Mouse (Mus musculus): Measurements from ENCODE around the gene Coro1a.

The Coro1a gene

DNA sequence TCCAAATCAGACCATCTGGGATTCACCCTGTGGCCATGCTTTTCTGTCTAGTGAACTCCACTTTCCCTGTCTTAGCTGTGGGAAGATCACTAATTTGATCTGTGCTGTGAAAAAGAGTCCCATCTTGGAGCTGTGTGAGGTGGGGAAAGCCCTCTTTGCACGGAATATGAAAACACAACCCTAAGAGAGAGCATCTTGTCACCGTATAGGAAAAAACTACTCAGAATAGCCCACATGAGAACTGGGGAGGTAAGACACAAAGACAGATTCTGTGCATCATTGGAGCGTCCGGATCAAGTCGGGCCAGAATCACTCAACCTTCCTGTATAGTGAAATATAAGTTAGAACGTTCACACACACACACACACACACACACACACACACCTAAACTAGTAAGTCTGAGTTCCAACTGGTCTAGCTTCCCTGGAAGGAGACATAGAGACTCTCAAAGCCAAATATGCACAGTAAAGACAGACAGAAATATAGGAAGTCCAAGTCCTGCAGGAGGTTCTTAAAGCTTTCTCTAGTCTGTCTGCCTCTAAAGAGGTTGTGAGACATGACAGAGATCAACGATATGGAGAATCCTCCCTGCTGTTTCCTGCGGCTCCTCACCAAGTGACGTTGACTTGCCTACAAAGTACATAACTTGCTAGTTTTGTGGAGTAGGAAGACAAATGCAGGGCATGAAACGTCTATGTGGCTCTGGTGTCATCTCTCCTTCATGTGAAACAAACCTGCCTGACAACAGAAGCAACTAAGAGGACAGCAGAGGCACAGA is 777 bp upstream of the Coro1a start:
- DNase-seq (ENCODE audit: low read depth, low spot score) = no peak

DNA sequence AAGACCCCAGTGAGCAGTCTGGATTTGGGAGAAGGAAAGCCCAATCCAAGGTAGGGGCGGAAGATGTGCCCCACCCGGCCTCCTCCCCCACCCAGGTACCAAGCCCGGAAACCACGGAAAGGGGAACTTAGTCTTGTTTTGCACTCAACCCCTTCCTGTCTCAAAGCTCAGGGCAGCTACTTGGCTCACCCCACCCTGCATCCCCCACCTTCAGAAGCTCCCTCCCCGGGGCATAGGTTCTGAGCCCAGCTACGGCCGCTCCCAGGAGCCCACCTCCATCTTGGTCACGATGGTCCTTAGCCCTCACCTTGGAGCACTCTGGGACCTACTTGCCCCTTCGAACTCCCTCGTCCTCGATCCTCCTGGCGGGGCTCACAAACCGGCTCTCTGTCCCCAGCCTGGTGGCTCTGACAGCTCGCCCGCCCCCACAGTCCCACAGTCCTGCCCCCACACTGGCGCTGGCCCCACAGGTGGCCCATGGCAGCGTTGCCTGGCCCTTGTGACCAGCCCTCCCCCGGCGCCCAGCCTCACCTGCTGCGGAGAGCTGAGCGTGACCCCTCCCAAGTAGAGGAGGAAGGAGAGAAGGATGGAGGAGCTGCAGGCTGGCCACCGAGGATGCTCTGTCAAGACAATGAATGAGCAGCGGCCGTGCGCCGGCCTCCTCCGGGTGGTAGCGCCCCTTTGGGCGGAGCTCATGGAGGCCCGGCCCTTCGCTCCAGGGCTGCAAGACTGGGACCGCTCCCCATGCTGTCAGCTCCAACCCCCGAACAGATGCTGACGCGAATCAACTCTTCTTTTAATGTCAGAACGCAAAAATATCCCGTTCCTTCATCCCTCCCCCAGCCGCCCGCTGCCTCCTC is 3.2 kb downstream of the Coro1a start:
- peak; percentile 13 for DNase-seq (ENCODE audit: low read depth, low spot score)

DNA sequence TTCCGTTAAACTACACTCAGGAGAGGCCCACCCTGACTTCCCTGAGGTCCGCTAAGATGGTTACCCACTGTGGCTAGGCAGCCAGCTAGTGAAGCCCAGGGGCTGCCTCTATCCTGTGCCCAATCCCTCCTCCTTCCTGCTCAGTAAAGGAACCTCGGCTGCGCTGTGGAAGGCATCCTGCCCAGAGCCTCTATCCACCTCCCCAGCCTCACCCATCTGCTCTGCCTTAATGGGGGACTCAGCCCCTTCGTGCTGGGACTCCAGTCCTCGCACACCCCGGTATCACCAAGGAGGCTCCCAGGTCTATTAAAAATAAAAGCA is 3.9 kb downstream of the Coro1a start:
- DNase-seq (ENCODE audit: low read depth, low spot score) = no peak

DNA sequence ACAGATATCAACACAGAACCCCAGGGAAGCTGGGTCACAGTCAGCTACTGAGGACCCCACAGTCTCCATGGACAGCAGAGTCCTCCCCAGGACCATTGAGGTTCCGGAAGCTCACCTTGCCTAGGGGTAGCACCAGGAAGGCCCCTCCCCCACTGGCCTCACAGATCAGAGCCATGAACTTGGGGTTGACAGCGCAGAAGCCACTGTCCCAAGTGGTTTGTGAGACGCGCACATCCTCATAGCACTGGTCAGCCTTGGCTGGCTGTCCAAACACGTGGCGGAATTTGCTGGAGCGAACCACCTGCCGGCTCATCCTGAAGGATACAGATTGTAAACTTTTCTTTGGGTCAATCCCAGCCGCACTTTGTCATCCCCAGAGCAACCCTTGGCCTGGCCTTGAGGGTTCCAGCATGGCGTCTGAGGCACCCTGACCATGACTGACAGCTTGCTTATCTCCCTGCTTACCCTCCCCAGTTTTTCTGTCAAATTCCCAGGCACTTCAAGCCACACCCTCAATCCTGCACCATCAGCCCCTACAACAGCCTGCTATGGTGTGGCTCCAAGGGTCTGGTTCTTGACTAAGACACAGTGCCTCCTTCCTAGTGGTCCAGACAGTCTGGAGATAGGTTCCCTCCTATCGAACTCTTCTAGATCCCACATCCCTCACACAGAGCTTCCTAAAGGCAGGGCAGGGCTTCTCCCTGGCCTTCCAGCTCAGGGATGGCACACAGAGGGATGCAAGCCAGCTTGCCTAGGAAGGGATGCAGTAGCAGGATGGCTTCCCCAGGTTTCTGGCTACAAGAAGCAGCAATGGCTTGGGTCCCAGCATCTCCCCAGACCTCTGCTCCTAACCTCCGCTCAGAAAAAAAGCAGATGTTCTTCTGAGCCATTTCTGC is 4.5 kb downstream of the Coro1a start:
- DNase-seq (ENCODE audit: low read depth, low spot score) = no peak

DNA sequence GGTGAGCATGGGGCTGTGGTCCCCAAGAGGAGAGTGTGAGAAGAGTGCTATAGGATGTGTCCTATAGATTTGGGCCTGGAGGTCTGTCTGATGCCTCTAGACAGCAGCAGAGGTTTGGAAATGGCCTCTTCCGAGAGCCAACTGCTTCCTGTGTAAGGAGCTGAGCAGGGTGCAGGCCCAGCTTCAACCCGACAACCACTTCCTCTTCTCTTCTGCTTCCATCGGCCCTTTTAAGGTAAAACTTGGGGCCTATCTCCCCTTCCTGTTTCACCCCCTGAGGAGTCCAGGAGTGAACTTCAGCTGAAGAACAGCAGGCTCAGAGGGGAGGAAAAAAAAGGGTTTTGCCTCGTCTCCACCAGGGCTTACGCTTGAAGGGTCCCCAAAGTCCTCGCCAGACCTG is 5.2 kb downstream of the Coro1a start:
- DNase-seq (ENCODE audit: low read depth, low spot score) = no peak

DNA sequence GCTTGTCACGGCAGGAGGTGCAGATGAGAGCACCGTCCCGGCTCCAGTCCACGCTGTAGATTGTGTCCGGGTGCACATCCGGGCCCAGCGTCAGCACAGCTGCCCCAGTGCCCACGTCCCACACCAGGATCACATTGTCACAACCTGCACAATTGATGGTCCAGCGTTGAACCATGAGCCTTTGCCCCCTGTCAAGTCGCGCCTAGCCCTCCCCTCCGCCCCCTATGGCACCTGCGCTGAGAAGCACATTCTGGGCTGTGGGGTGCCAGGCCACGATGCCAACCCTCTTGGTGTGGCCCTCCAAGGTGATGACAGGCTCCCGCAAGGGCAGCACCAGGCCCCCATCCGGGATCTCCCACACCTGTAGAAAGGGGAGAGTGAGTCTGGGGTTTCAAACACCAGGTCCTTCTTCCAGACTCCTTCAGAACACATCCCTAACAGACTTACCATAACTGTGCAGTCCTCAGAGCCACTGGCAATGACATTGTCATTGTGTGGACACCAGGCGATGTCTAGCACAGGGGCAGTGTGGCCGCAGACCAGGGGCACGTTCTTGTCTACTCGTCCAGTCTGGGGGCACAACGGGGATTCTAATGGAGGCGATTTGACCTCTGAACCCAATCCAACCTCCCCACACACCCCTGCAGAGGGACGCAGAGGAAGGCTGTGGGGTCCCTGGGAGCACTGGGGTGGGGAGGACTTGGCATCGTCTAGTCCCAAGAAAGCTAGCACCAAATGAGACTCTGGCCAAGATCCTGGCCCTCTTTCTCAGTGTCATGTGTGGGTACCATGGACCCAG is 5.8 kb downstream of the Coro1a start:
- DNase-seq (ENCODE audit: low read depth, low spot score) = no peak

DNA sequence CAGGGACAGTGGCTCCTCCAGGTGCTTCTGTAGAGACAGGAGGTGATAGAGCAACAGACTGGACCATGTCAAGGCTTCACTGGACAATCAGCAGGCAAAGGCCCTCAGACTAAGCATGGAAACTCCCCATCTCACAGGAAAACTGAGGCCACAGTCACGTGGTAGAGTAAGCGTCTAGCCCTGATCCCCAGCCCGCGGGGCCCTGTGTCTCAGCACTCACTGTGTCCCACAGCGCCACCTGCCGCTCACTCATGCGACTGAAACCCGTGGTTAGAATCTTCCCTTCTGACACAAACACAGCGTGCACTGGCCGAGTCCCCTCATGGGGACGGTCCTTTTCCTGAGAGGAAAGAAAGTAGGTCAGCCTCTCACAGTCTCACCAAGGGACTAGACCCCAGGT is 6.5 kb downstream of the Coro1a start:
- DNase-seq (ENCODE audit: low read depth, low spot score) = peak; percentile 78

DNA sequence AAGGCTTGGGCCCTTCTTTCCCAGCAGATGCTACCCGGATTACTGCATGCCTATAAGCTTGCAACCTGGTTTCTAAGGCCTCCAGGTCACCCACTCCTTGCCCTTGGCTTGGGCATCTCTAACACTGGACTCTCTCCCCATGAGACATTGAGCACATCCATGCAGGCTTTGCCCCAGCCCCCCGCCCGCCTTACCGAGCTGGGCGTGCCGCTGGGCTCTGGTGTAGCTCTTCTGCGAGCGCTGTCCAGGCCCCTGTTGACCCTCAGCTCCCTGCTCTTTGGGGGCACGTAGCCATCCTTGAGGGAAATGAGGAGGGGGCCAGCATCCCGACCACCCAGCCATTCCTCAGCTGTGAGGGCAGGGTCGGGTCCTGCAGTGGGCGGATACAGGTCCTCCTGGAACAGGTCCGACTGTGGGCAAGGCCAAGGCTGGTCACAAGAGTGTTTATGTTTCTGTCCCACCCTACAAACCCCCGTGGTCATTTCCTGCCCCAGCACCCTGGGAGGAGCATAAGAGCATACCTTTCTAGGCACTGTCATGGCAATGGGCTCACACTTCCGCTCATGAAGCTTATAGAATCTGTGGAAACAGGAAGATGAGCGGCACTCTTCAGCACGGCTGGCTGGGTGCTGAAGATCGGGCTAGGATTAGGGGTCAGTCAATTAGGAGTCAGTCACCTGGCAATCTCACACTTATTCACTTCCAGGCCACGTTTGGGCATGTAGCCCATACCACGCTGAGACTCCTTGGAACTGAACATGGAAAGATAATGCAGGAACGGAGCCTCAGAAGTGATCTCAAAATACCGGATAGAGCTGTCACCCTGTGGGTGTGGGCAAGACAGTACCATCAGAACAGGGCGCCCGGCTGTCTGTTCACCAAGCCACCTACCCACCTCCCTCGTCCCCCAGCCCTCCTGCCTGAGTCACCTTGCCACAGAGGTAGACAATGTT is 7.2 kb downstream of the Coro1a start:
- DNase-seq (ENCODE audit: low read depth, low spot score) = no peak

DNA sequence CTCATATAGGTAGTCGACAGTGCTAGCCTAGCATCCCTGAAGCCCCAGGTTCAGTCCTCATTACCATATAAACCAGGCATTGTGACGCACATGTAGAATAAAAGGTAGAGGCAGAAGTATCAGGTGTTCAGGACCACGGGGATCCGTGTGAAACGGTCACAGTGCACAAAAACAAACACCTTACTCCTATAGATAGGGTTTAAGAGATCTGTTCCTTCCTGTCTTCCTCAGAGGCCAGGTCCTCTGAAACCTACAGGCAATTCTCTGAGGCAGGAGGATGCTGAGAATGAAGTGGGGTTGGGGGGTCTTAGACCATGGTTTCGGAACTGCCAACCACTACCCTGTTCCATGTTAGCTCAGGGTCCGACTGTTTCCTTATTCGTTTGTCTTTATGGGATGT is 9.7 kb downstream of the Coro1a start:
- DNase-seq (ENCODE audit: low read depth, low spot score) = no peak

DNA sequence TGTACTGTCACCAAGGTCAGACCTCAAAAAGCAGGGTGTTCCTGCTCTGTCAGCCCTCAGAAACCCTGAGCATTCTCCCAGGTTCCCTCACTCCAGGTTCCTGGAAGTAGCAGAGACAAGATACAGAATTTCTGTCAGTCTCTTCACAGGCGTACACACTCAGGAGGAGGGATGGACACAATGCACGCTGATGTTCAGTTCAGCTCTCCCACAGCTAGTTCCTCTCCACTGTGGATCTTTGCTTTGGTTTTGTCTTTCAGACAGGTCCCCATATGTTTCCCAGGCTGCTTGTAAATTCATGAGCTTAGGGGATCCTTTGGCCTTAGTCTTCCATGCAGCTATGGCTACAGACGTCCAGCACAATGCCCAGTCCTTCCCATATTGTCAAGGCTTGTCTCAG is 10.7 kb downstream of the Coro1a start:
- DNase-seq (ENCODE audit: low read depth, low spot score) = no peak

DNA sequence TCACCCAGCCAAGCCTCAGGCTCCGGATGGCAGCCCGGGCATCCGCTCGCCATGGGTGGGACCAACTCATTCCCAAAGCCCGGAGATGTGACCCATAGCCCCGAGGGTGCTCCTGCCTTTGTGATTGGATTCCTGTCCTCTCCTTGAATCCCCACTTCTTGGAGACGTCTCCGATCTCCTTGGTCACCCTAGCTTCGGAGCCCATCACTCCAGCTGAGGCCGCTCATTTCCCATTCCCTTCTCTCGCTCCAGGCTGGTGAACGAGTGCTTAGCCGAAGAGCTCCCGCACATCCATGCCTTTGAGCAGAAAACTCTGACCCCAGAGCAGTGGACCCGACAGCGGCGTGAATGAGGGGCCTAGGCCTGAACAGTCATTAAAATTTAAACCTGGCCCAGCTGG is 11.3 kb downstream of the Coro1a start:
- no peak for DNase-seq (ENCODE audit: low read depth, low spot score)

DNA sequence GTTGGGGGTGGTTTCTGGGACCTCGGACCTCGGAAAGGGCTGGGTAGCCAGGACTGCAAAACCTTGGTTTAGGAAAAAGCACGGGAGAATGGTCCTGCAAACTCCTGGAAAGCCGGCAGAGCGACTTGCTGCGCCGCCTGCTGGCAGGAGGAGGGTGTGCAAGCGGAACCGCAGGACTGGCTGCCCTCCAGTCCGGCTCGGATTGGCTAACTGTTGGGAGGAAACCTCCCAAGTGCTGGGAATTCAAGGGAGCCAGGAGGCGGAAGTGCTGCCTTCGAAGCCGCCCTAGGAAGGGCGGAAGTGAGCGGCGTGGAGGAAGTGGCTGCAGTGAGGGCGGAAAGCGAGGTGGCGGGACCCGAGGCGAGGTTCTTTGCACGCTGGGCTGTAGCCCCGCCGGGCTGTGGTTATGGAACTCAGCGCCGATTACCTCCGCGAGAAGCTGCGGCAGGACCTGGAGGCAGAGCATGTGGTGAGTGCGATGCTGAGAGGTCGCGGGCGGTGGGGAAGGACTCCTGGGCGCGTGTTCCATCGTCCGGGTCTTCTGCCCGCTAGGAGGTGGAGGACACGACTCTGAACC is 11.9 kb downstream of the Coro1a start, which contains the start of gene Slx1b:
Slx1b (minus strand) TSS at position 154 of the 577 bp plus-strand sequence.
- peak; percentile 95 for DNase-seq (ENCODE audit: low read depth, low spot score)

DNA sequence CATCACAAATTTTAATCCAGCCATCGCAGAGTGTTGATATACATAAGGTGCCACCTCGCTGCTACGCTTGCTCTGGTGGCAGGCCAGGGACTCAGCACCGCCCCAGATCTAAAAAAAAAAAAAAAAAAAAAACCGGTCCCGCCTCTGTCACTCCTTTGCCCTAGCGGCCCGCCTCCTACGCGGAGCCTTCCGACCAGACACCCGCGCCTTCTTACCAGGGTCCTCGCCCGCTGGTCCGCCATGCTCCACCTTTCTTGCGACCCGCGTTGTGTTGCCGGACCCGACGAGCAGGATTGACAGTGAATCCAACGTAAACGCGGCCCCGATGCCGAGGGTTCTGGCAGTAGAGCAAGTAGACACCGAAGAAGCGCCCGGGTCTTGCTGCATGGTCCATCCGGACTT is 12.4 kb downstream of the Coro1a start, which contains the start of gene Bola2:
Bola2 (plus strand) TSS at position 192 of the 402 bp plus-strand sequence.
- peak; percentile 66 for DNase-seq (ENCODE audit: low read depth, low spot score)

DNA sequence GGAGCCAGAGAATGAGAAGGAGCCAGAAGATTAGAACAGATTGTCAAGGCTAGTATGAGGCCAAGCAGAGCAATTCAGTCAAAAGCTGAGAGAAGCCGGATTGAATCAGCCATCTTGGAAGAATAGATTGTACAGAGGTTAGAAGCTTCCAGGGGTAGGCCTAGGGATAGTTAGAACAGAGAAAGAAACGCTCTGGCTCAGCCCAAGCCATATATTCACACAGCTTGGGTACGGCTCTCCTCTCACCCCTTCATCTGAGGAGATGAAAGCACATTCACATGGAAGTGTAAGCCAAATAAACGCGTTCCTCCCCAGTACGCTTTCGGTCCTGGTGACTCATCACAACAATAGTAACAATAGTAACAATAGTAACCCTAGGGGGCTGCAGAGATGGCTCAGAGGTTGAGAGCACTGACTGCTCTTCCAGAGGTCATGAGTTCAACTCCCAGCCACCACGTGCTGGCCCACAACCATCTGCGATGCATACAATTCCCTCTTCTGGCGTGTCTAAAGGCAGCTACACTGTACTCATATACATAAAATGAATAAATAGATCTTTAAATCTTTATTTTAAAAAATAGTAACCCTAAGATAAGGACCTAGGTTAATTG is 13.0 kb downstream of the Coro1a start:
- peak; percentile 21 for DNase-seq (ENCODE audit: low read depth, low spot score)

DNA sequence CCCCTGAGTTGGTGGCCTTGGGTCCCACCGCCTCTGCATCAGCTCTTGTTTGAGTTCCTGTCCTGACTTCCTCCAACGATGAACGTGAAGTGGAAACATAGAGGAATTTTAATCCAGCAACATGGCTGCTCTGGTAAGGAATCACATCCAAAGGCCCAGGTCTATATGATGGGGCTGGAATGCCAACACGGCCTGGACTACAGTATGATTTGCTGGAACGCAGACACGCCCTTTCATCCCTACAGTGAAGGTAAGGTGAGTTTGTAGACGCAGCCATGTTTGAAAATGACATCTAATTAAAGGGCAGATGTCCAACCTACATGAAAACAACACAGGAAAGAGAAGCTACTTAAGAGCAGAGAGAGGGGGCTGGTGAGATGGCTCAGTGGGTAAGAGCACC is 13.8 kb downstream of the Coro1a start:
- DNase-seq (ENCODE audit: low read depth, low spot score) = no peak

DNA sequence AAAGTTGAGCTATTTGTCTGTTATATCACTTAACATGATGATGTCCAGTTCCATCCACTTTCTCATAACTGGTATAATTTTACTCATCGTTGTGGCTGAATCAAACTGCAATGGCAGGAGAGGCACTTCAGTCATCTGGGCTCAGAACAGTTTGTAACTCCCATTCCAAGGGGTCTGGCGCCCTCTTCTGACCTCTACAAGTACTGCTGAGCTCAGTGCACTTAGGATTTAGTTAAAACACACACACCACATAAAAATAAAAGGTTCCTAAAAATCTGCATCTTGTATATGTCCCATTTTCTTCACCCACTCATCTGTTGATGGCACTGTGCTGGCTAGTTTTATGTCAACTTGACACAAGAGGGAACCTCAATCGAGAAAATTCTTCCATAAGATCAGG is 14.3 kb downstream of the Coro1a start:
- peak; percentile 87 for DNase-seq (ENCODE audit: low read depth, low spot score)

DNA sequence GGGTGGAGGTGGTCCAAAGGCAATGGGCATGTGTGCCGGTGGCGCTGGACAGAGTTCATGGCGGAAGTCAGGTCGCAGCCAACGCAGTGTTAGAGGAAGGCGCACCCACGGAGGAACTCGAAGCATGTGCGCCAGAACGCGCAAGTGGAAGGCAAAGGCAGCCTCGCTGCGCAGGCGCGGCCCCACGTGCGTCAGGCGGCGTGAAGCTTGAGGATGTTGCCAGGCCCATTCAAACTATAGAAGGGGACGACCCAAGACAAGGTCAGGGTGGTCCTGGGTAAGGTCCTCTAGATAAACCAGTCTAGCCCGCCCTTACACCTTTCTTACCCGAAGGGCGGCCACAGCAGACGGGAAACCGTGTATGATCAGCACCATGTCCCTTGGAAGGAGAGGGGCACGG is 15.2 kb downstream of the Coro1a start:
- no peak for DNase-seq (ENCODE audit: low read depth, low spot score)

DNA sequence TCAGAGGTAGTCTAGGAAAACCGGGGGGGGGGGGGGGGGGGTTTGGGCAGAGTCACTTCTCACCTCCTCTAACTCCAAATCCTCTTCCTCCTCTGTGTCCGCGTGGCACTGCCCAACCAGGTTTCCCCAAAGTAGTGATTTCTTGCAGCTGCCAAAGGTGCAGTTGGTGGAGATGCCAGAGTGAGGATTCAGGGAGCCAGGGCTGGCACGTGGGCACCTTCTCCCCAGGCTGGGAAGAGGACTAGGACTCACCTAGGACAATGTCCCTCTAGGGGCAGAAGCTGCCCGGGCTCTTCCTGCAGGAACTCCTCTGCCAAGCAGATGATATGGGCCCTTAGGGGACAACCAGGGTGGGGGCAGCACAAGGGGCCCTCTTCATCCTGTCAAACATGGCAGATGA is 15.9 kb downstream of the Coro1a start:
- DNase-seq (ENCODE audit: low read depth, low spot score) = no peak

DNA sequence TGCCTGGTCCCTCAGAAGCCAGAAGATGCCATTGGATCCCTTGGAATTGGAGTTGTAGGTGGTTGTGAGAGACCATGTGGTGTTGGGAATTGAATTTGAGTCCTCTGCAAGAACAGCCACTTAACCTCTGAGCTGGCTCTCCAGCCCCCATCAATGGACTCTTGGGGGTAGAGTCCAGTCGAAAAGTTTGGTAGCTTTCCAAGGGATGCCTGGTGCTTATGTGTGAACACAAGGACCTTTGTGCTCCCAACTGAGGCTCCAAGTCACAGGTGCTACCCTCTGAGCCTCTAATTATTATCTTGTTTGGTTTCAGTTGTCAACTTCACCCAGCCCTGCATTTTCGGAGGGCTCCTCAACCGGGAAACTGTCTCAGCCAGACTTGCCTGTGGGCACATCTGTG is 16.9 kb downstream of the Coro1a start:
- no peak for DNase-seq (ENCODE audit: low read depth, low spot score)
